Mouse (Mus musculus): Measurements from ENCODE around the gene Lhx1. TPM values are rescaled to one million over a fixed set of nuclear protein-coding genes. Genes with fewer than 3 reads are reported as not detected.

The Lhx1 gene
- polyA plus RNA-seq, 1 experiment, result 12.8 TPM

- Histone ChIP-seq H3K4me1 (ENCODE audit: control insufficient read depth, insufficient read depth, low read length) (peaks cover 5% of the 10 kb centered on the region; the same call in 1 of the 2 replicates), H3K27ac (ENCODE audit: insufficient read depth, low read depth, low read length) (no peak overlapping the region; the same call in 1 of the 2 replicates), H3K36me3 (ENCODE audit: control insufficient read depth, insufficient read depth, low read length) (no peaks in the 10 kb centered on the region), H3K4me3 (ENCODE audit: insufficient read depth, low read depth, low read length) (peak overlapping the region; percentile 93), H3K27me3 (replicated peaks; ENCODE audit: control insufficient read depth, insufficient read depth, low read length) (0 out of 2 replicates have a peak, but pooled peaks cover 2% of the 10 kb centered on the region)
- no peak for DNase-seq
- no peak for TF ChIP-seq CTCF (conservative IDR thresholded peaks at IDR 0.05; ENCODE audit: insufficient read depth, insufficient read length, low read depth, low read length)
- no peak for TF ChIP-seq POLR2A (IDR thresholded peaks at IDR 0.05; ENCODE audit: low read depth, low read length)
- 15% methylated on average over 10 of the region's 10 CpGs for WGBS
These were observed 1.1 kb upstream of the Lhx1 start for GRCm38 (mm10) chr11:84526451-84526850.

- Histone ChIP-seq H3K4me3 (ENCODE audit: insufficient read depth, low read depth, low read length) (peak overlapping the region; percentile 93), H3K36me3 (ENCODE audit: control insufficient read depth, insufficient read depth, low read length) (no peaks in the 10 kb centered on the region), H3K27me3 (replicated peaks; ENCODE audit: control insufficient read depth, insufficient read depth, low read length) (0 out of 2 replicates have a peak, but pooled peaks cover 2% of the 10 kb centered on the region), H3K4me1 (ENCODE audit: control insufficient read depth, insufficient read depth, low read length) (peaks cover 1% of the 10 kb centered on the region; the same call in 1 of the 2 replicates), H3K27ac (ENCODE audit: insufficient read depth, low read depth, low read length) (peak overlapping the region; percentile 93)
- peak; percentile 55 for DNase-seq
- TF ChIP-seq POLR2A (IDR thresholded peaks at IDR 0.05; ENCODE audit: low read depth, low read length) (no peak), CTCF (conservative IDR thresholded peaks at IDR 0.05; ENCODE audit: insufficient read depth, insufficient read length, low read depth, low read length) (no peak)
- WGBS, result under 1% methylated on average over 48 of the region's 48 CpGs
These were observed 644 bp downstream of the Lhx1 start for GRCm38 (mm10) chr11:84524511-84525270.

GRCm38 (mm10) chr11:84523841-84524510 lies 1.4 kb downstream of the Lhx1 start:
- TF ChIP-seq CTCF (conservative IDR thresholded peaks at IDR 0.05; ENCODE audit: insufficient read depth, insufficient read length, low read depth, low read length), result no peak
- TF ChIP-seq POLR2A (IDR thresholded peaks at IDR 0.05; ENCODE audit: low read depth, low read length), result no peak
- H3K4me3 ChIP-seq (ENCODE audit: insufficient read depth, low read depth, low read length), result peak overlapping the region; percentile 93
- WGBS, result 3% methylated on average over 35 of the region's 35 CpGs
- H3K36me3 ChIP-seq (ENCODE audit: control insufficient read depth, insufficient read depth, low read length), result peaks cover 2% of the 10 kb centered on the region; the same call in 1 of the 2 replicates
- peak; percentile 60 for DNase-seq
- H3K27me3 ChIP-seq (replicated peaks; ENCODE audit: control insufficient read depth, insufficient read depth, low read length), result 0 out of 2 replicates have a peak, but pooled peaks cover 2% of the 10 kb centered on the region
- peak overlapping the region; percentile 93 for H3K27ac ChIP-seq (ENCODE audit: insufficient read depth, low read depth, low read length)
- no peaks in the 10 kb centered on the region; the same call in 1 of the 2 replicates for H3K4me1 ChIP-seq (ENCODE audit: control insufficient read depth, insufficient read depth, low read length)

- TF ChIP-seq POLR2A (IDR thresholded peaks at IDR 0.05; ENCODE audit: low read depth, low read length) (no peak), CTCF (conservative IDR thresholded peaks at IDR 0.05; ENCODE audit: insufficient read depth, insufficient read length, low read depth, low read length) (no peak)
- H3K4me3 ChIP-seq (ENCODE audit: insufficient read depth, low read depth, low read length), result peak overlapping the region; percentile 93
- peak overlapping the region; percentile 93 for H3K27ac ChIP-seq (ENCODE audit: insufficient read depth, low read depth, low read length)
- peaks cover 2% of the 10 kb centered on the region; the same call in 1 of the 2 replicates for H3K36me3 ChIP-seq (ENCODE audit: control insufficient read depth, insufficient read depth, low read length)
- WGBS, result 9% methylated on average over 16 of the region's 16 CpGs
- DNase-seq, result peak; percentile 41
- 0 out of 2 replicates have a peak, but pooled peaks cover 2% of the 10 kb centered on the region for H3K27me3 ChIP-seq (replicated peaks; ENCODE audit: control insufficient read depth, insufficient read depth, low read length)
- no peaks in the 10 kb centered on the region; the same call in 1 of the 2 replicates for H3K4me1 ChIP-seq (ENCODE audit: control insufficient read depth, insufficient read depth, low read length)
These were observed 2.0 kb downstream of the Lhx1 start for GRCm38 (mm10) chr11:84523321-84523831.

GRCm38 (mm10) chr11:84522577-84523320 lies 2.6 kb downstream of the Lhx1 start:
- H3K36me3 ChIP-seq (ENCODE audit: control insufficient read depth, insufficient read depth, low read length), result peaks cover 2% of the 10 kb centered on the region; the same call in 1 of the 2 replicates
- no peaks in the 10 kb centered on the region; the same call in 1 of the 2 replicates for H3K4me1 ChIP-seq (ENCODE audit: control insufficient read depth, insufficient read depth, low read length)
- H3K27me3 ChIP-seq (replicated peaks; ENCODE audit: control insufficient read depth, insufficient read depth, low read length), result 0 out of 2 replicates have a peak, but pooled peaks cover 2% of the 10 kb centered on the region
- H3K27ac ChIP-seq (ENCODE audit: insufficient read depth, low read depth, low read length), result peak overlapping the region; percentile 93
- peak; percentile 90 for DNase-seq
- no peak for TF ChIP-seq POLR2A (IDR thresholded peaks at IDR 0.05; ENCODE audit: low read depth, low read length)
- H3K4me3 ChIP-seq (ENCODE audit: insufficient read depth, low read depth, low read length), result peak overlapping the region; percentile 93
- WGBS, result 2% methylated on average over 40 of the region's 40 CpGs

- WGBS, result 20% methylated on average over 24 of the region's 24 CpGs
- H3K4me3 ChIP-seq (ENCODE audit: insufficient read depth, low read depth, low read length), result peak overlapping the region; percentile 93
- H3K27ac ChIP-seq (ENCODE audit: insufficient read depth, low read depth, low read length), result peak overlapping the region; percentile 93
- no peaks in the 10 kb centered on the region; the same call in 1 of the 2 replicates for H3K4me1 ChIP-seq (ENCODE audit: control insufficient read depth, insufficient read depth, low read length)
- 0 out of 2 replicates have a peak, but pooled peaks cover 2% of the 10 kb centered on the region for H3K27me3 ChIP-seq (replicated peaks; ENCODE audit: control insufficient read depth, insufficient read depth, low read length)
- TF ChIP-seq POLR2A (IDR thresholded peaks at IDR 0.05; ENCODE audit: low read depth, low read length) (no peak), CTCF (conservative IDR thresholded peaks at IDR 0.05; ENCODE audit: insufficient read depth, insufficient read length, low read depth, low read length) (no peak)
- peaks cover 2% of the 10 kb centered on the region; the same call in 1 of the 2 replicates for H3K36me3 ChIP-seq (ENCODE audit: control insufficient read depth, insufficient read depth, low read length)
- peak; percentile 19 for DNase-seq
These were observed 3.5 kb downstream of the Lhx1 start for GRCm38 (mm10) chr11:84521751-84522299.
